Mouse (Mus musculus) left cerebral cortex, adult 2 months (tissue): ENCODE data around the gene Myh3. TPM values are rescaled to one million over a fixed set of nuclear protein-coding genes. Genes with fewer than 3 reads are reported as not detected.

Source experiments
- DNase-seq, 2 experiments: peaks; one replicate each; pipeline ENCODE4 v3.0.0; 2021 to 2022; ENCODE audit warnings: low spot score in 2 of 2, mixed read lengths in 1 of 2; ENCODE audit errors: extremely low spot score in 1 of 2
- H3K27ac ChIP-seq: fragments of 200-600 bp; 2 replicates; pipeline ENCODE4 v1.8.1; 2022
- H3K4me3 ChIP-seq: fragments of 200-600 bp; 2 replicates; pipeline ENCODE4 v1.8.1; 2022
- CTCF ChIP-seq: fragments of 200-600 bp; IDR thresholded peaks from 2 replicates; pipeline ENCODE4 v1.8.1; 2022; ENCODE audit warnings: antibody characterized with exemption, mild to moderate bottlenecking, moderate library complexity
- intact Hi-C: fragments of 180-260 bp; cut with DNase I; formaldehyde crosslinking; loops from one replicate; pipeline ENCODE4 v1.15.1; 2025
- long read RNA-seq, 2 experiments: library from polyadenylated mRNA; stranded (forward); transcript quantifications; one replicate each; pipeline ENCODE4 v2.0.0; 2021; ENCODE audit warnings: borderline mapping rate in 2 of 2
- total RNA-seq, 2 experiments: library from RNA; stranded (reverse); gene quantifications; 2 replicates each; pipeline ENCODE4 v1.2.3; 2021

Gene Myh3
- total RNA-seq, result 1 to 10 TPM; 4.7 to 6.0 TPM
- long read RNA-seq, experiment 1, partial matches to known transcripts, result 14 of 14 reads
- long read RNA-seq, experiment 1, other reads (novel, unspliced or antisense), result 0 of 14 reads
- long read RNA-seq, experiment 2, partial matches to known transcripts, result 13 of 14 reads
- long read RNA-seq, experiment 2, other reads (novel, unspliced or antisense), result 1 of 14 reads

GRCm38 (mm10) chr11:67078000-67078399, at the start of gene Myh3:
TSS of gene Myh3 (plus strand) at chr11:67078300.
- intact Hi-C loops, result no loop called here
- no peak for DNase-seq
- TF ChIP-seq CTCF, result no peak
- Histone ChIP-seq H3K27ac (no peak within 1 kb of the TSS), H3K4me3 (no peak within 1 kb of the TSS)

- DNase-seq, result no peak
- no peak; the same call in 1 of the 2 replicates for TF ChIP-seq CTCF
- intact Hi-C loops, result no loop called here
- H3K27ac ChIP-seq, result no peak overlapping the region
- no peak overlapping the region for H3K4me3 ChIP-seq
Observed at GRCm38 (mm10) chr11:67030904-67031602, 47.0 kb upstream of the Myh3 start.

GRCm38 (mm10) chr11:67031603-67031915, 46.5 kb upstream of the Myh3 start:
- Histone ChIP-seq H3K4me3 (no peak overlapping the region), H3K27ac (no peak overlapping the region)
- intact Hi-C loops, result no loop called here
- no peak for TF ChIP-seq CTCF
- DNase-seq, result no peak

- H3K27ac ChIP-seq, result no peak overlapping the region
- intact Hi-C loops, result no loop called here
- TF ChIP-seq CTCF, result no peak
- H3K4me3 ChIP-seq, result no peak overlapping the region
- no peak for DNase-seq
Observed at GRCm38 (mm10) chr11:67034775-67035485, 43.2 kb upstream of the Myh3 start.

- no peak overlapping the region for H3K4me3 ChIP-seq
- H3K27ac ChIP-seq, result no peak overlapping the region
- no peak for TF ChIP-seq CTCF
- DNase-seq, result no peak
- intact Hi-C loops, result no loop called here
Observed at GRCm38 (mm10) chr11:67036229-67036628, 41.9 kb upstream of the Myh3 start.

GRCm38 (mm10) chr11:67036892-67037291, 41.2 kb upstream of the Myh3 start:
- DNase-seq, result no peak
- Histone ChIP-seq H3K27ac (no peak overlapping the region), H3K4me3 (no peak overlapping the region)
- intact Hi-C loops, result no loop called here
- no peak for TF ChIP-seq CTCF

- H3K27ac ChIP-seq, result no peak overlapping the region
- intact Hi-C loops, result no loop called here
- H3K4me3 ChIP-seq, result no peak overlapping the region
- DNase-seq, result no peak
- TF ChIP-seq CTCF, result peak; percentile 29
Observed at GRCm38 (mm10) chr11:67039799-67040198, 38.3 kb upstream of the Myh3 start.

- H3K27ac ChIP-seq, result no peak overlapping the region
- H3K4me3 ChIP-seq, result no peak overlapping the region
- no peak for DNase-seq
- intact Hi-C loops, result no loop called here
- no peak for TF ChIP-seq CTCF
Observed at GRCm38 (mm10) chr11:67040483-67040882, 37.6 kb upstream of the Myh3 start.

- no peak overlapping the region for H3K27ac ChIP-seq
- intact Hi-C loops, result no loop called here
- no peak overlapping the region for H3K4me3 ChIP-seq
- no peak for TF ChIP-seq CTCF
- no peak for DNase-seq
Observed at GRCm38 (mm10) chr11:67043007-67043406, 35.1 kb upstream of the Myh3 start.

- intact Hi-C loops, result no loop called here
- no peak overlapping the region for H3K4me3 ChIP-seq
- DNase-seq, result no peak
- no peak for TF ChIP-seq CTCF
- H3K27ac ChIP-seq, result no peak overlapping the region
Observed at GRCm38 (mm10) chr11:67044959-67045358, 33.1 kb upstream of the Myh3 start.

- Histone ChIP-seq H3K27ac (no peak overlapping the region), H3K4me3 (no peak overlapping the region)
- intact Hi-C loops, result no loop called here
- DNase-seq, result no peak
- no peak for TF ChIP-seq CTCF
Observed at GRCm38 (mm10) chr11:67047199-67047598, 30.9 kb upstream of the Myh3 start.

- Histone ChIP-seq H3K27ac (no peak overlapping the region), H3K4me3 (no peak overlapping the region)
- intact Hi-C loops, result no loop called here
- DNase-seq, result no peak
- no peak for TF ChIP-seq CTCF
Observed at GRCm38 (mm10) chr11:67048496-67048895, 29.6 kb upstream of the Myh3 start.
